Mouse (Mus musculus) erythroblast, embryonic 14.5 days (primary cell): ENCODE data around the gene Vmn2r95. TPM values are rescaled to one million over a fixed set of nuclear protein-coding genes. Genes with fewer than 3 reads are reported as not detected.
"Not testable (repeated sequence)": the region's sequence is repeated elsewhere in the genome, so short reads cannot be mapped to it uniquely, and the experiment has no call there.

Source experiments
- H3K27me3 ChIP-seq: 2 replicates; pipeline ENCODE4 v1.6.1; 2012; ENCODE audit warnings: inconsistent platforms; ENCODE audit not compliant: control insufficient read depth
- H3K36me3 ChIP-seq: 2 replicates; pipeline ENCODE4 v1.6.1; 2012; ENCODE audit warnings: mild to moderate bottlenecking, inconsistent platforms; ENCODE audit not compliant: control insufficient read depth
- H3K4me1 ChIP-seq: 2 replicates; pipeline ENCODE4 v1.6.1; 2012; ENCODE audit warnings: inconsistent platforms; ENCODE audit not compliant: control insufficient read depth
- H3K4me3 ChIP-seq: replicated peaks from 2 replicates; pipeline ENCODE3; 2012; ENCODE audit warnings: moderate library complexity, mild to moderate bottlenecking, inconsistent platforms
- H3K9me3 ChIP-seq: 2 replicates; pipeline ENCODE4 v1.6.1; 2012; ENCODE audit warnings: low read length, inconsistent platforms, mixed read lengths; ENCODE audit not compliant: control insufficient read depth
- GATA1 ChIP-seq: IDR thresholded peaks from 2 replicates; pipeline ENCODE4 v1.6.1; 2012; ENCODE audit warnings: low read length, inconsistent platforms, mixed read lengths
- TAL1 ChIP-seq: IDR thresholded peaks from 3 replicates; pipeline ENCODE4 v1.6.1; 2012; ENCODE audit warnings: low read length, inconsistent platforms, mixed read lengths
- polyA plus RNA-seq: library from polyadenylated mRNA; stranded (reverse); fragments of >175 nt; gene quantifications from 2 replicates; pipeline ENCODE4 v1.2.3, GENCODE M21; 2012

Vmn2r95 gene
- not detected in 2 replicates for polyA plus RNA-seq

GRCm38 (mm10) chr17:18423778-18424177 lies at the start of gene Vmn2r95:
TSS of gene Vmn2r95 (plus strand) at chr17:18424078.
- no peaks in the 10 kb centered on the region for H3K27me3 ChIP-seq
- TF ChIP-seq TAL1 (no peak), GATA1 (no peak)
- no peaks in the 10 kb centered on the region for H3K4me1 ChIP-seq
- no peaks in the 10 kb centered on the region for H3K36me3 ChIP-seq
- no peak within 1 kb of the TSS for H3K4me3 ChIP-seq
- no peaks in the 10 kb centered on the region for H3K9me3 ChIP-seq

GRCm38 (mm10) chr17:18455619-18456140 lies 31.8 kb downstream of the Vmn2r95 start:
- TF ChIP-seq TAL1 (no peak), GATA1 (no peak)
- Histone ChIP-seq H3K4me1 (no peaks in the 10 kb centered on the region), H3K9me3 (peaks cover 2% of the 10 kb centered on the region; the same call in 1 of the 2 replicates), H3K4me3 (no peak overlapping the region), H3K36me3 (no peaks in the 10 kb centered on the region), H3K27me3 (no peaks in the 10 kb centered on the region)

GRCm38 (mm10) chr17:18458126-18458634 lies 34.3 kb downstream of the Vmn2r95 start:
- H3K36me3 ChIP-seq, H3K4me3 ChIP-seq, H3K4me1 ChIP-seq, H3K27me3 ChIP-seq, H3K9me3 ChIP-seq: not testable (repeated sequence)

GRCm38 (mm10) chr17:18462695-18463094 lies 38.8 kb downstream of the Vmn2r95 start:
- H3K36me3 ChIP-seq = no peaks in the 10 kb centered on the region
- H3K27me3 ChIP-seq = no peaks in the 10 kb centered on the region
- TF ChIP-seq GATA1 (no peak), TAL1 (no peak)
- no peak overlapping the region for H3K4me3 ChIP-seq
- H3K4me1 ChIP-seq = no peaks in the 10 kb centered on the region
- H3K9me3 ChIP-seq = peaks cover 11% of the 10 kb centered on the region; the same call in 1 of the 2 replicates

GRCm38 (mm10) chr17:18479885-18480284 lies 56.0 kb downstream of the Vmn2r95 start:
- Histone ChIP-seq H3K27me3 (no peaks in the 10 kb centered on the region), H3K4me3 (no peak overlapping the region), H3K4me1 (no peaks in the 10 kb centered on the region), H3K36me3 (no peaks in the 10 kb centered on the region), H3K9me3 (peaks cover 3% of the 10 kb centered on the region; the same call in 1 of the 2 replicates)
- TF ChIP-seq GATA1 (no peak), TAL1 (no peak)

Other genes with a start within 250 kb of the Vmn2r95 start
- 0.02 TPM in 1 of 2 replicates, not detected in the other for gene Vmn2r94, start 146.3 kb upstream of the Vmn2r95 start, polyA plus RNA-seq
- gene Vmn2r93, start 126.0 kb upstream of the Vmn2r95 start, polyA plus RNA-seq = not detected in 2 replicates
- gene Vmn2r96, start 149.1 kb downstream of the Vmn2r95 start, polyA plus RNA-seq = 0.01 TPM in 1 of 2 replicates, not detected in the other